Mouse (Mus musculus): Measurements from ENCODE around the gene Smpdl3b.

- TF ChIP-seq CTCF (IDR thresholded peaks at IDR 0.05; ENCODE audit: low read depth) (no peak), EP300 (optimal IDR thresholded peaks at IDR 0.05) (no peak)
These were observed 23.2 kb upstream of the Smpdl3b start for GRCm38 (mm10) chr4:132780288-132780687.
